Mouse (Mus musculus) embryonic fibroblast, embryonic 13.5 days (primary cell): ENCODE data around the gene Dhrs13.

Experiments used
- CTCF ChIP-seq: IDR thresholded peaks from 2 replicates; pipeline ENCODE4 v1.5.1; 2011; ENCODE audit warnings: mild to moderate bottlenecking, control low read depth, low read length, moderate library complexity, borderline replicate concordance; ENCODE audit not compliant: insufficient read depth
- POLR2A ChIP-seq: IDR thresholded peaks from 2 replicates; pipeline ENCODE4 v1.6.1; 2011; ENCODE audit warnings: low read depth, mild to moderate bottlenecking, control low read depth, low read length, moderate library complexity

GRCm38 (mm10) chr11:77982441-77982905 is 49.6 kb upstream of the Dhrs13 start, which contains the start of gene Phf12:
- no peak for TF ChIP-seq CTCF
- TF ChIP-seq POLR2A, result peak; percentile 53
